Mouse (Mus musculus) thymus, adult 2 months (tissue): ENCODE measurements around the gene Map2. TPM values are rescaled to one million over a fixed set of nuclear protein-coding genes. Genes with fewer than 3 reads are reported as not detected.

Experiments used
- DNase-seq: peaks from one replicate; pipeline ENCODE4 v3.0.0; 2021
- H3K27ac ChIP-seq: fragments of 200-500 bp; 2 replicates; pipeline ENCODE4 v1.5.1; 2012; ENCODE audit warnings: low read length, control low read depth; ENCODE audit not compliant: control insufficient read depth, insufficient read depth
- H3K27me3 ChIP-seq: fragments of 200-500 bp; 2 replicates; pipeline ENCODE4 v1.6.1; 2012; ENCODE audit warnings: mild to moderate bottlenecking, low read length, moderate library complexity, mixed read lengths; ENCODE audit not compliant: control insufficient read depth, insufficient read depth
- H3K36me3 ChIP-seq: fragments of 200-500 bp; 2 replicates; pipeline ENCODE4 v1.6.1; 2012; ENCODE audit warnings: mild to moderate bottlenecking, low read length, moderate library complexity; ENCODE audit not compliant: control insufficient read depth, insufficient read depth
- H3K4me1 ChIP-seq: fragments of 200-500 bp; replicated peaks from 2 replicates; pipeline ENCODE4 v1.6.1; 2012; ENCODE audit warnings: low read length; ENCODE audit not compliant: control insufficient read depth, insufficient read depth
- H3K4me3 ChIP-seq: fragments of 200-500 bp; 2 replicates; pipeline ENCODE4 v1.5.1; 2012; ENCODE audit warnings: mild to moderate bottlenecking, low read length, control low read depth, moderate library complexity; ENCODE audit not compliant: control insufficient read depth, insufficient read depth
- CTCF ChIP-seq: fragments of 200-500 bp; IDR thresholded peaks from 2 replicates; pipeline ENCODE4 v1.5.1; 2012; ENCODE audit warnings: mild to moderate bottlenecking, control low read depth, low read length, moderate library complexity, borderline replicate concordance; ENCODE audit not compliant: control insufficient read depth, poor library complexity, insufficient read depth; ENCODE audit errors: extremely low read depth
- POLR2A ChIP-seq: fragments of 200-500 bp; IDR thresholded peaks from 2 replicates; pipeline ENCODE4 v1.6.1; 2012; ENCODE audit warnings: mild to moderate bottlenecking, low read length, control low read depth, moderate library complexity; ENCODE audit not compliant: control insufficient read depth, poor library complexity, insufficient read depth; ENCODE audit errors: extremely low read depth
- WGBS: fragments of 180-500 bp; shearing (Covaris S2); methylation state at CpG from one replicate; pipeline ENCODE4 v1.1.7; 2018; 5-methylcytosine and 5-hydroxymethylcytosine counted together
- polyA plus RNA-seq: library from polyadenylated mRNA; depleted of rRNA; stranded (reverse); fragments of >200 nt; gene quantifications from 2 replicates; pipeline ENCODE4 v1.2.3, GENCODE M21; 2012

Gene Map2
- polyA plus RNA-seq, 1 experiment = 4.6 TPM

DNA sequence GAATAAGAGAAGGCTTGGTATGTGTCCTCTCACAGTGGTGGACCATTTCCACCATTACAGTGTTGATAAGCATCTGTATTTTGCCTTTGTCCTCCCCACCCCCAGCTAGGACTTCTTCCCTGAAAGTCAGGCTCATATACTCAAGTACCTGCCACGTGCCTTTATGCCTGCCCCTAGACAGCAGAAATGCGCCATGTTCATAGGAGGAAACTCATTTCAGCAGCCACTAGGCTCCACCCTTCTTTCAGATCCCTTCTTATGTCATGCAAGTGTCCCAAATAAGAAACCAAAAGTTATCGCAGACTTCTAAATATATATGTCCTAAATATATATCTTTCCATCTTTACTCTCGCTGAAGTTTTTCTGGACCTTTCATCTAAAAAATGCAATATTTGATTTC lies 21.2 kb downstream of the Map2 start:
- WGBS = 87% methylated on average over 4 of the region's 4 CpGs
- Histone ChIP-seq H3K36me3 (no peaks in the 10 kb centered on the region), H3K4me3 (no peak overlapping the region), H3K4me1 (no peaks in the 10 kb centered on the region), H3K27me3 (no peaks in the 10 kb centered on the region), H3K27ac (no peak overlapping the region)
- no peak for TF ChIP-seq CTCF
- TF ChIP-seq POLR2A = no peak
- no peak for DNase-seq

DNA sequence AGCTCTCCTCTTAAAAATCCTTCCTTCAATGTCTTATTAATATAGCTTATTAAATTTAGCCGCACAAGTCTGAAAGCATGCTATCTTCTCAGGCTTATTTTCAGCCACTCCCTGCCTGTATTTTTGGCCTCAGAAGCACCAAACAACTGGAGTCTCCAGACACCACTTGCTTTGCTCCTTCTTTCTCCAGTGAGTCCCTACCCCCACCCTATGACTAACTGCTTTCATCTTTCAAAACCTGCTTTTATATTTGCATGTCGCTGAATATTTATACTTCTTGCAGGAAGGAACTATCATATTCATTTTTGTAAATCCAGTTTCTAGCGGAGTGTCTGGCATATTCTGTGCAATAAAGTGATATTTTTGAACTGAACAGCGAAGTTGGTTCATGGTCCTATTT lies 21.6 kb downstream of the Map2 start:
- 86% methylated on average over 4 of the region's 4 CpGs for WGBS
- H3K4me3 ChIP-seq = no peak overlapping the region
- H3K27ac ChIP-seq = no peak overlapping the region
- no peak for TF ChIP-seq CTCF
- no peaks in the 10 kb centered on the region for H3K27me3 ChIP-seq
- no peaks in the 10 kb centered on the region for H3K36me3 ChIP-seq
- DNase-seq = no peak
- H3K4me1 ChIP-seq = no peaks in the 10 kb centered on the region

DNA sequence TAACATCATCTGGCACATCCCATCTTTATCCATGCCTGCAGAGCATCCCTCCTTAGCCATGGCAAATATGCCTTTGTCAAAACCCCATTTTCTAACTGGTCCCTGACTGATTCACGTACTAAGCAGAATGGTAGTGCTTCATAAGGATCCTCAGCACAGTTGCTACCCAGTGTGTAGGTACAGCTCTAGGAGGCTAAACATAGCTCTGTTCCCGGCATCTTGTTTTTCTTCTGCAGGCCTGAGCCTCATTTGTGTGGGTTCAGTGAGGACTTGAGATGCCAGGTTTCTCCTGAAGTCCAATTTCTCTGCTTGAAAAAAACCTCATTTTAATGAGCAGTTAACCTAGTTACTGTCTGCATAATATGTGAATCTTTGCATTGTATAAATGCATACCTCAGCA lies 30.4 kb downstream of the Map2 start:
- 92% methylated on average over 2 of the region's 2 CpGs for whole genome bisulfite sequencing
- Histone ChIP-seq H3K4me1 (no peaks in the 10 kb centered on the region), H3K27ac (no peak overlapping the region), H3K4me3 (no peak overlapping the region), H3K36me3 (no peaks in the 10 kb centered on the region), H3K27me3 (no peaks in the 10 kb centered on the region)
- DNase-seq = no peak
- no peak for TF ChIP-seq CTCF
- TF ChIP-seq POLR2A = no peak

DNA sequence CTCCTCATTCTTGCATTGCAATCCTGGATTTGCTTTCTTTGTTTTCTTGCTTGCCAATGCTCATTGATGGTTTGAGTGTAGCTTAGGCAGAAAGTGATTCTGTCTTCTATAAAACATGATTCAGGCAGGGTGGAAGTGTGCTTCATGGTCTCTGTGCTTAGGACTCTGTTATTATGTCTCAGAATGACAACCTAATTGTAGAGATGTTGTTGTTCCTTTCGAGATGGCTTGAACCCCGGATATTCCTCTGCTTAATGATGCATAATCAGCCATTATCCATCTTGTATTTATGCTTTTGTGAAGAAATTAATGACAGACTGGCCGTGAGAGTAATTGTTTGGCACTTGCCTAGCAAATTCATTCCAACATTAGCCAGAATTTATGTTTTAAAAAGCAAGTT lies 31.8 kb downstream of the Map2 start:
- no peak for DNase-seq
- TF ChIP-seq CTCF (no peak), POLR2A (no peak)
- Histone ChIP-seq H3K27ac (no peak overlapping the region), H3K36me3 (no peaks in the 10 kb centered on the region), H3K4me1 (no peaks in the 10 kb centered on the region), H3K4me3 (no peak overlapping the region), H3K27me3 (no peaks in the 10 kb centered on the region)
- 88% methylated on average over 3 of the region's 3 CpGs for WGBS

DNA sequence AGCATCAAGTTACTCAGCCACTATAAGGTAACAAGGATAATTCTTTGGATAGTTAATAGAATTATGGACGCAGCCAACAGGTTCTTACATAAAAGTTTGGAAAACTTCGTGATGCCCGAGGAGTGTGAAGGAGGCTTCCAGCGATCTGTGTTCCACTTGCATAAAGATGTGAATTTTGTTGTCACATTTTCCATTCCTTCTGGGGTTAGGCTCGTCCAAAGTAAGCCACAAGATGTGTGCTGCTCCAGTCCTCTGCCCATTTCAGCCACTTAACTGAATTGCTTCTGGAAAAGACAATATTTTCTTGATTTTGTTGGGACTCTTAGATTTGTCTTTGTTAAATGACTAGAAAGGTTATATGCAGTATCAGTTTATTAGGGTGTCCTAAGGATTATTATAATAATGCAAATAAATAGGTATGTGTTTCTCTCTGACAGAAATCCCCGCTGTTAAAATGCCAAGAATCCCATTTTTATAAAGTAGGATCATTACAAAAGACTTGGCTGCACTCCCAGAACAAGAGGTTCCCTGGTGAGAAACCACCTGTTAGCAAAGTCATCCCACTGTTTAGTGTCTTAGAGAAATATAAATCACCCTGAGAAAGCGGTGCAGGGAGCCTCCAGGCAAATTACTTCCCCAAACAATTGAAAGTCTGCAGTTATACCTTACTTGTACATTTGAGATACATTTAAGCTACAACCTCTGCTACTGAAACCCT lies 36.2 kb downstream of the Map2 start:
- TF ChIP-seq POLR2A (no peak), CTCF (no peak)
- no peaks in the 10 kb centered on the region for H3K27me3 ChIP-seq
- H3K27ac ChIP-seq = no peak overlapping the region
- no peak for DNase-seq
- no peaks in the 10 kb centered on the region for H3K4me1 ChIP-seq
- H3K36me3 ChIP-seq = no peaks in the 10 kb centered on the region
- H3K4me3 ChIP-seq = no peak overlapping the region
- WGBS = 84% methylated on average over 7 of the region's 7 CpGs

DNA sequence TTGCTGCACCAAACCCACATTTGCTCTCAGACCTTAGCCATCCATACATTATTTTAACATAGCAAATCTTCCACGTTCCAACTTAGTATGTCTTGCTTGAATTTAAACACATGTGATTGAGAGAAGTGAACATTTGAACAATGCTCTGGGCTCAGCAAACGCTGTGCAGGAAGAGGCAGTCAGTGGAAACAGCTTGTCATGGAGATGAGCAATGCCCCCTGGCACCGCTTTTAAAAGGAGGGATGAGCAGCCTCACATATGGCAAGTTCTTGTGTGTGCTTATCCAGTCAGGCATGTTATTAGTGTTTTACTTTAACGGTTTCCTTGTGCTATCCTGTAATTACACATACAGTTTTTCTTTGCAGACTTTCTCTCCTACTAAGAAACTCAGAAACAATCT lies 46.4 kb downstream of the Map2 start:
- no peak overlapping the region for H3K4me3 ChIP-seq
- 88% methylated on average over 4 of the region's 4 CpGs for WGBS
- H3K4me1 ChIP-seq = no peaks in the 10 kb centered on the region
- no peaks in the 10 kb centered on the region for H3K36me3 ChIP-seq
- TF ChIP-seq POLR2A (no peak), CTCF (no peak)
- DNase-seq = no peak
- H3K27me3 ChIP-seq = no peaks in the 10 kb centered on the region
- H3K27ac ChIP-seq = no peak overlapping the region

DNA sequence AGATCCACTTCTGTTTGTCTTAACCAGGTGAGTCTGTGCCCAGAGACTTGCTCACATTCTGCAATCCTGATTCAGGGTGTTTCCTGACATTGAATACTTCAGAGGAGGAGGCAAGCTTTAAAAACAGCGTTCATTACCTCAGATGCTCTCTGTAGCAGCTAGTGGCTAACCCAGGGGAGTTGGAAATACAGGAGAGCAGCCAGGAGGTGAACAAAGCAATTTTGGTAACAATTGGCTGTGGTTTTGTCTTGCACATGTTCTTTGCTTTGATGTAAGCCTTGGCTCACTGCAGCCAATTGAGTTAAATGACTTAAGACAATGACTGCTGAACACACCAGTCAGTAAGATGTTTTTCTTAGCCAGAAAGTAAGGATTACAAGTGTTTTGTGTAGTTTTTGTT lies 48.3 kb downstream of the Map2 start:
- 43% methylated on average over 1 of the region's 1 CpGs for WGBS
- no peak overlapping the region for H3K4me3 ChIP-seq
- DNase-seq = no peak
- no peaks in the 10 kb centered on the region for H3K27me3 ChIP-seq
- no peak overlapping the region for H3K27ac ChIP-seq
- TF ChIP-seq POLR2A = no peak
- TF ChIP-seq CTCF = no peak
- H3K36me3 ChIP-seq = no peaks in the 10 kb centered on the region
- H3K4me1 ChIP-seq = no peaks in the 10 kb centered on the region
